Mouse (Mus musculus) left cerebral cortex, postnatal 36 days (tissue): ENCODE measurements at regions not wholly inside any gene's neighbourhood (a gene's known extent, or its start where the extent isn't known, plus 50 kb on each side); places are given as distances from the start of the nearest gene placed in this dataset.

ENCODE experiments used
- DNase-seq, 2 experiments: peaks; one replicate each; pipeline ENCODE4 v3.0.0; 2021 to 2022; ENCODE audit warnings: low spot score in 2 of 2, mixed read lengths in 1 of 2
- intact Hi-C: fragments of 180-260 bp; cut with DNase I; formaldehyde crosslinking; loops from one replicate; pipeline ENCODE4 v1.15.1; 2025

DNA sequence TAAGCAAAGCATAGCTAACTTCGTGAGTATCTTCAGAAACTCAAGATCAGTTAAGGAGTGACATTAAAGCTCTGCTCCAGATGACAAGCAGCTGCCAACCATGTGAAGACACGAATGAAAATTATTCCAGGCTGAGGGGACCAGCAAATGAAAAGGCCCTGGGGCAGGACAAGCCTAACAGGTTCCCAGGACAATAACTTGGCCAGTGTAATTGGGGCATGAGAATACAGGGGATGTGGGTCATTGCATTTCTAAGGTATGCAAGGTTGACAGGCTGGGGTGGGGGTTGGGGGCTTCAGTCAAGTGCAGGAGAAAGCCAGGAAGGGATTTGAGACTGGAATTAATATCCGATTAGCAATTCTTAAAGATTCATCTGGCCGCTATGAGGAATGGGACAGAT is 242.6 kb downstream of the Hs3st3b1 start:
- intact Hi-C loops: no loop called here
- no peak for DNase-seq

DNA sequence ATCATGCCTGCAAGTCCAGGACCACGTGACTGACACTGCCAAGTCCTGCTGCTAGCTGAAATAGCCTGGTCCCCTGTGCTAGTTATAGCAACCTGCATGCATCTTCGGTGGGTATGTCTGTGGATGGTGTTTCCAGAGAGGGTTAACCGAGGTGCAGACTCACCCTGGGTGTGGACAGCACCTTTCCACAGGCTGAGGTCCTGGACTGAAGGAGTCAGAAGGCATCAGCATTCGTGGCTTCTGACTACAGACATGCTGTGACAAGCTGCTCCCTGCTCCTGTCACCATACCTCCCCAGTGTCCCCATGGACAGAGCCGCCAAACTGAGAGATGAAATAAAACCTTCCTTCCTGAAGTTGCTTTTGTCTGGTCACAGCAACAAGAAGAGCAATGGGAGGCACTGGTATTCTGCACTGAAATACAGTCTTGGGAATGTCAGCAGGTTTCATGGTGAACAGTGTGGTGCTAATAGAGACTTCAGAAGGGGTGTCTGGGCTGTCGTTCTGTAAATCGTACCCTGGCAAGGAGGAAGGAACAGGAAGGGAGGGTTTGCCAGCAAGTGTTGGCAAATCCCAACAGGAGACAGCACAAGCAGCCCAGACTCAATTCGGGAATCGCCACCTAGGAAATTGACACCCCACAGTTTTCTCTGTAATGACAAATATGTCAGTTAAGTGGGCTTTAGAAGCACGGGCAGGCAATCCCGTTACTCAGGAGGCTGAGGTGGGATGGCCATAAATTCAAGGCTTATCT is 237.7 kb downstream of the Hs3st3b1 start:
- intact Hi-C loops: no loop called here
- DNase-seq: no peak

- intact Hi-C loops: no loop called here
- no peak for DNase-seq
Observed at GRCm38 (mm10) chr11:63691041-63691440, 231.0 kb downstream of the Hs3st3b1 start.

DNA sequence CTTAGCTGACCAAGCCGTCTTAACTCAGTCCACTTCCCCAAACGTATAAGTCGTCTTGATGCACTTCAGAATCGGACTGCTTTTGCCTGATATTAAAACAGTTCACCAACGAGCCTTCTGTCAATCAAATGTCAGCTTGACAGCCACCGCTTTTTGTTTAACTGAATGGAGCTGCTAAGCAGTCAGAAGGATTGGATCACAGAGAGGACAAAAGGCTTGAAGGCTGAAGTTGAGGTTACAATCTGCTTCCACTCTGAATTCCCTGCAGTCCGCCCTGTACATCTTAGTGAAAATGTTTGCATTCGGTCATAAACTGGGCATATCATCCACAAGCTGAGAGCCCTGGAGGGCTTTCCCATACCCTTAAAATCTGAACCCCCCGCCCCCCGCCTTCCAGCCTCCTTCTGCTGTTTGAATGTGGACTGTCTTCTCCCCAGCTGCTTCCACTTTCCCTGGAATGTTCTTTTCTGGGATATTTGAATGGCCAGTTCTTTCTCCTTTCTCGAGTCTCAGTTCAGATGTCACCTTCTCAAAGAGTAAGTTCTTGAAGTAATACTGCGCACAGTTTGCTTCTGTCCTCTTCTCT is 217.0 kb downstream of the Hs3st3b1 start:
- no peak for DNase-seq
- intact Hi-C loops: no loop called here

DNA sequence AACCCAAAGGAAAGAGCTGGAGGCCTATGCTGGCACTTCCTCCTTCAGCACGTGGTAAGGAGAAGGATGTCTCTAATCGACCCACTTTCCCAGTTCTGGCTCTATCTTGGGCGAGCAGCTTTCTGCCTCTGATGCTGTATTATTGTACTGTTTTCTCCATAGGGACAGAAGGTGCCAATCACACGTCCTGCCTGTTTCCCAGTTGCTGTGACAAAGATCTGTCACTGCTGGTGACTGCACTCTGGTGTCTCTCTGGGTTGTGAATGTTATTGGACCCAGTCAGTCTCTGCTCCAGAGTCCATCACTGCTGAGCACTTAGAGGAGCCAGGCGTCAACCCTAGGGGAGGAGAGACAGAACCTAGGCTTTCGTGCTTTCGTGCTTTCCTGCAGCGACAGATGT is 216.0 kb downstream of the Hs3st3b1 start:
- intact Hi-C loops: no loop called here
- DNase-seq: no peak

DNA sequence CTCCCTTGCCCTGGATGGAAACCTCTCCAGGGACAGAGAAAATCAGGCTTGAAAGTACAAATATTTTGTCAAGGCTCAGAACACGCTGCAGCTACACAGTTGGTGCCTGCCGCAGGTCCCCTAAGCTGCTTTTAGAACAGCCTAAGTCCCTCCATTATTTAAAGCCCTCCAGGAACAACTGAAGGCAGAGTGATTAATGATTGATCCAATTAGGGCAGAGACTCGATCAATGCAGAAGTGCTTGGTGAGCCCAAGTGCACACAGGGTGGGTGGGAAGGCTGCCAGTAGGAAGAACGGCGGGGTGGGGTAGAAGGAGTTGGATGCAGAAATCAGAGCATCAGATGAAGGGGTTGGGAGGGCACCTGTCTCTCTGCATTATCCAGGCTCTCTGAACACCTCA is 215.0 kb downstream of the Hs3st3b1 start:
- no peak for DNase-seq

GRCm38 (mm10) chr11:63708412-63708811 is 213.7 kb downstream of the Hs3st3b1 start:
- peak; percentile 16 to 19 for DNase-seq

More for the DNA sequence above, 215.0 kb downstream of the Hs3st3b1 start:
- intact Hi-C loops: no loop called here

DNA sequence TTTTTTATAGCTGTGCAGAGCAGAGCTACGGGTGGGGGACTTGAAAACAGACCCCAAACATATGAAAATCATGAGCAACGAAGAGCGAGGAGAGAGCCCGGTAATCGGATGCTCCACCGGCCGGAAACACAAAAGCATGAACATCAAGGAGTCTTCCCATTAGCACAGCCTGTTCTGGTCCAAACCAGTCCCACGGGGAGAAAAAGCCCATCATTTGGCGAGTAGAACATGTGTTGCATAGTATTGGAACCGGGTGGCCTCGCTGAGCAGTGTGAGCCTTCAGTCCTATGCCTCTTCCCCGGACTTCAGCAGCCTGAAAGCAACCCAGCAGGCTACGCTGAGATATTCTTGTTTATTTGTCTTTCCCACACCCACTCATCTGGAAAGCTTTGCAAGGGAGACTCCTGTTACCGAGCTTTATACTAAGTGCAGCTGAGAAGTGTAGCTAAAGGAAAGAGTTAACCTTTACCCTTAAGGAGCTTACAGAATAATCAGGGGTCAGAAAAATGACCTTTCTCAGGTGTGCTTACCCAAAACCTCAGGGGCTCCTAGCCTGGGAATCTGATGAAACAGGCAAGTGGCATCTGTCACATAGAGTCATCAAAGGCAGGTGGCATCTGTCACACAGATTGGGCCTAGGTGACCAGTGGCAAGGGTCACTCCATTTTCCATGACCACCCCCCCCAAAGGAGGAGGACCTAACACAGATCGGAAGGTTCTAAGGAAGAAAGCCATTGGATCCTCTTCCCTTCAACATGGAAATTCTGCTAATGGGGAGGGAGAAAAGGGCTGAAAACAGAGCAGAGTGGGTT is 209.8 kb downstream of the Hs3st3b1 start:
- intact Hi-C loops: no loop called here
- no peak for DNase-seq

More at GRCm38 (mm10) chr11:63708412-63708811, 213.7 kb downstream of the Hs3st3b1 start:
- intact Hi-C loops: no loop called here

GRCm38 (mm10) chr11:63722261-63722660 is 199.8 kb downstream of the Hs3st3b1 start:
- DNase-seq: no peak
- intact Hi-C loops: no loop called here

DNA sequence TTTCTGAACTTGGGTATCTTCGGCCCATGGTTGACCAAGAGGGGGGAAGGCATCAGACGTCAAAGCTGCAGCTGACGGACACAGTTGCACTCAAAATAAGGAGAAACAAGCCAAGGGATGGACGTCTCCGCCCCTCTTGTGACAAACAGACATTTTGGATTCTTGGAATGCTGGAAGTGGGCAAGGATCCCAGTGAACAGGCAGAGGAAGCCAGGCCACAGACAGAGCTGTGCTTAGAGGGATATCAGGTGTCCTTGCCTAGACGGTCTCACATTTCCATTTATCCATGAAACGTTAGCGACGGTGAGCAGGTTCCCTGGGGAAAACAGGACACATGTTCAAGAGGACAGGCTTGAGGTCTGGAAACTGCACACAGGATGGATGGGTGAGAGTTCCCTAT is 191.2 kb downstream of the Hs3st3b1 start:
- no peak for DNase-seq
- intact Hi-C loops: no loop called here

DNA sequence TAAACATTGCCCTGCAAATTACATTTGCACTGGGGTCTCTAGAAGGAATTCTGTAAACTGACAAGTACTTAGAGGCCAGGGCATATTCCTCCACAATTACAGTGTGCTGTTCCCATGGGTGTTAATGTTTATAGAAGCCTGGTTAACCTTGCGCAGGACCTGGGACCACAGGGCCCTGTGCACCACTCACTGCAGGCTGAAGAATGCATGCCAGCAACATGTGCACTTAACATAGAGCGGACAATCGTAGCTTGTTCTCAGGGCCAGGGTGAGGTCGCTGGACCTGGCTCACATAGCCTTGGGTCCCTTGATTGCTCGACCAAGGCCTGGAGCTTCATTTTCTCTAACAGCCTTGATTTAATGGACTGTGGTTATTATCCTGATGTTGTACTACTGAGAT is 168.8 kb downstream of the Hs3st3b1 start:
- DNase-seq: no peak
- intact Hi-C loops: no loop called here

DNA sequence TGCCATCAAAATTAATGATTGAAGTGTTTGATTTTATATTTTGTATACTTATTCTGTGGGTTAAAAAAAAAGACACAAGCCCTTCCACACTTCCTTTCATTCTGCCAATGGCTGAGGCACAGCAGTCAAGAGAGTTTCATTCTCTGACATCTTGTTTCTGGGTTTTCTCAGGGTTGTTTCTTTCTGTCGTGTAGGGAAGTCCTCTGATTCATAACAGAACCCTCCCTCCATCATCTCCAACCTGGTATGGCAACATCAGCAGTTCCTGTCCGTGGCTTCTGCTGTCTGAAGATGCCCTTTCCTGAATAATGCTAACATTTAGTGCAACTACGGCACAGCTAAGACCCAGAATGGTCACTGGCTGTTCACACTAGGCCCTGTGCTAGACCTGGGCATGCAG is 167.3 kb downstream of the Hs3st3b1 start:
- no peak for DNase-seq
- intact Hi-C loops: no loop called here

- no peak for DNase-seq
- intact Hi-C loops: no loop called here
Observed at GRCm38 (mm10) chr11:63758313-63758712, 163.8 kb downstream of the Hs3st3b1 start.

DNA sequence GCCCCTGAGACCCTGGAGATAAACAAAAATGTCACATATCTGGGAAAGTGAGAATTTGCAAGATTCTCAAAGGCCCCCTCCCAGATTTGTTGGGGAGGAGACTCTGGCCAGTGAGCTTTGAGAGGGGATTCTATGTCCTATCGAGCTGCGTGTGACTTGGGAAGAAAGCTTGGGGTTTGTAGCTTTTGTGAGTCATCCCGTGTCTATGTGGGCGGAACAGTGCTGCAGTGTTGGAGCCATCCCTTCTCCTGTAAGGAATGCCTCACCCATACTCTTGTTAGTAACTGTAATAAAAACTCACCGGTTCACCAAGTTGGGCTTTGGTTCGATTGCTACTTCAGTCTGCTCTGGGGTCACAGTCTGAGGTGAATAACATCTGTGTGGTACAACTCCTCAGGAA is 160.5 kb downstream of the Hs3st3b1 start:
- intact Hi-C loops: no loop called here
- DNase-seq: peak; percentile 21 to 28

- intact Hi-C loops: no loop called here
- DNase-seq: no peak
Observed at GRCm38 (mm10) chr11:63767631-63768250, 154.3 kb downstream of the Hs3st3b1 start.

- DNase-seq: no peak
- intact Hi-C loops: no loop called here
Observed at GRCm38 (mm10) chr11:63769738-63770137, 152.4 kb downstream of the Hs3st3b1 start.

- no peak for DNase-seq
Observed at GRCm38 (mm10) chr11:63775382-63775781, 146.7 kb downstream of the Hs3st3b1 start.

GRCm38 (mm10) chr11:63779371-63779770 is 142.7 kb downstream of the Hs3st3b1 start:
- intact Hi-C loops: no loop called here
- DNase-seq: no peak

More at GRCm38 (mm10) chr11:63775382-63775781, 146.7 kb downstream of the Hs3st3b1 start:
- intact Hi-C loops: no loop called here

- intact Hi-C loops: no loop called here
- DNase-seq: no peak
Observed at GRCm38 (mm10) chr11:63781967-63782915, 139.8 kb downstream of the Hs3st3b1 start.
